Mouse (Mus musculus) megakaryocyte, embryonic 14.5 days (primary cell): ENCODE data around the gene Taok2. TPM values are rescaled to one million over a fixed set of nuclear protein-coding genes. Genes with fewer than 3 reads are reported as not detected.
A peak's percentile ranks its signal among the peaks of the same experiment; 100 is the strongest.

Experiments used
- H3K27me3 ChIP-seq: replicated peaks from 2 replicates; pipeline ENCODE3; 2012; ENCODE audit warnings: inconsistent platforms
- H3K36me3 ChIP-seq: replicated peaks from 2 replicates; pipeline ENCODE3; 2012; ENCODE audit warnings: low read length, inconsistent platforms, mixed read lengths
- H3K4me1 ChIP-seq: 2 replicates; pipeline ENCODE4 v1.6.1; 2012; ENCODE audit warnings: inconsistent platforms
- H3K4me3 ChIP-seq: replicated peaks from 2 replicates; pipeline ENCODE3; 2012; ENCODE audit warnings: moderate library complexity, mild to moderate bottlenecking, inconsistent platforms
- H3K9me3 ChIP-seq: 2 replicates; pipeline ENCODE4 v1.6.1; 2012; ENCODE audit warnings: inconsistent platforms
- FLI1 ChIP-seq: IDR thresholded peaks from 2 replicates; pipeline ENCODE4 v1.6.1; 2012; ENCODE audit warnings: low read length, inconsistent platforms, mixed read lengths
- GATA1 ChIP-seq: IDR thresholded peaks from 3 replicates; pipeline ENCODE4 v1.6.1; 2012; ENCODE audit warnings: mixed read lengths, low read length, inconsistent platforms, borderline replicate concordance
- polyA plus RNA-seq: library from polyadenylated mRNA; stranded (reverse); fragments of >175 nt; gene quantifications from 2 replicates; pipeline ENCODE4 v1.2.3, GENCODE M21; 2012; ENCODE audit warnings: low replicate concordance; ENCODE audit not compliant: insufficient read depth

Gene Taok2
- polyA plus RNA-seq, 1 experiment, result 159 TPM

DNA sequence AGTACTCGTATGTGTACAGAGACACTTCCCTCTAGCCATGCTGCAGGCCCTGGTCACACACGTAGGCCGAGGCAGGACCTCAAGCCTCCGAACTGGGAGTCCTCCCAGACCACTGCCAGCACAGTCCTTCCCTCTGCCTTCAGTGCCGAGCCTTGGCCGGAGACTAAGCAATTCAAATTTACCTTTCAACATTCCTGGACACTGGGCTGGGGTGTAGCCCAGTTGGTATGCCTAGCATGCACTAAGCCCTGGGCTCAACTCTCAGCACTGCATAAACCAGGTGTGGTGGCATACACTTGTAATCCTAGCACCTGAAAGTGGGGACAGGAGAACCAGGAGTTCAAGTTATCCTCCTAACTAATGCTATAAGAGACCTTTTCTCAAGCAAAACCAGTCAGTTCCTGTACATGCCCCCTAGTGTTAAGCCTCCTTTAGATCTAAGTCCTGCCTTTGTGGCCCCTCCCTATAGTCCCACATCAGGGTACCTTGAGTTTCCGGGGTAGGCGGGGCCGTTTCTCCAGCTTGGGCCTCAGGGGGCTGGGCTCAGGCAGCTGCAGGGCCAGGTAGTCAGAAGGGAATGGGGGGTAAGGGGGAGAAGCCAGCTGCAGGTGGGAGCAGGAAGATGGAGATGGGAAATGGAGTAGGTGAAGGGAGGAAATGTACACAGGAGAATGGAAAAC is 27.6 kb downstream of the Taok2 start:
- Histone ChIP-seq H3K9me3 (no peaks in the 10 kb centered on the region), H3K36me3 (peaks cover 89% of the 10 kb centered on the region), H3K4me1 (peaks cover 32% of the 10 kb centered on the region), H3K4me3 (no peak overlapping the region), H3K27me3 (no peaks in the 10 kb centered on the region)
- no peak for TF ChIP-seq GATA1
- TF ChIP-seq FLI1, result no peak

DNA sequence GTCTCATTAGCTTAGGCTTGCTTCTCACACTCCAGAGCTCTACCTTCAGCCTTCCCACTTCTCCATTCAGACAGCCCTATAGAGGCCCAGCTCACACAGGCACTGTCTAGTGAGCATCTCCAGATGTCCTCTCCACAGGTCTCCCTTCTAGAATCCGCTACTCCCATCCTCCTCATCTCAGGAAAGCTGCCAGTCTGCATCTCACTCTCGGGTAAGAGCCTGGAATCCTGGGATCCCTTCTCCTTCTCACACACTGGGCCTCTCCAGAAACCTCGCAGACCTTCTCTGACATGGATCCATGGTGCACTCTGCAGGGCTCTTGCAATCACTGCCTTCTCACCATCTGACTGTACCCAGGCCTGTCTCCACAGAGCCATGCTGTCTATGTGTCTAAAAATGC is 28.9 kb downstream of the Taok2 start:
- TF ChIP-seq GATA1, result no peak
- no peak for TF ChIP-seq FLI1
- peaks cover 99% of the 10 kb centered on the region for H3K36me3 ChIP-seq
- H3K9me3 ChIP-seq, result no peaks in the 10 kb centered on the region
- no peak overlapping the region for H3K4me3 ChIP-seq
- H3K4me1 ChIP-seq, result peaks cover 25% of the 10 kb centered on the region
- no peaks in the 10 kb centered on the region for H3K27me3 ChIP-seq

DNA sequence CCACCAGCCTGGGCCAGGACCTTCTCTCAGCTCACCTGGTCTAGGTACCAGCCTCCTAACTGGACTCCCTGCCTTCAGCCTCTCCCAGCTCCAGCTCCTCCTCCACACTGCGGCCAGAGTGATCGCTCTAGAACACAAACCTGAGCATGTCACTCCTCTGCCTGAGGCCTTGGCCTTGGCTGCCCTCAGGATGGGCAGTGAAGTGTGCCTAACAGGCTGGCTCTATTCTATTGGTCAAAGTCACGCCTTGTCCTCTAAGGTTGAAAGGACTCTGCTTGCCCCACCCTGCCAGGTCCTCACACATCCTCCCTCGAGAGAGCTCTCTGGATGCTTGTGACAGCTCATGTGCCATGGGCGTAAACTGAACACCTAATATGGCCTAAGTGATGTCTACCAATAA is 31.0 kb downstream of the Taok2 start:
- no peak for TF ChIP-seq FLI1
- Histone ChIP-seq H3K4me1 (peaks cover 23% of the 10 kb centered on the region), H3K9me3 (no peaks in the 10 kb centered on the region), H3K4me3 (no peak overlapping the region), H3K36me3 (peaks cover 78% of the 10 kb centered on the region), H3K27me3 (peaks cover 21% of the 10 kb centered on the region)

DNA sequence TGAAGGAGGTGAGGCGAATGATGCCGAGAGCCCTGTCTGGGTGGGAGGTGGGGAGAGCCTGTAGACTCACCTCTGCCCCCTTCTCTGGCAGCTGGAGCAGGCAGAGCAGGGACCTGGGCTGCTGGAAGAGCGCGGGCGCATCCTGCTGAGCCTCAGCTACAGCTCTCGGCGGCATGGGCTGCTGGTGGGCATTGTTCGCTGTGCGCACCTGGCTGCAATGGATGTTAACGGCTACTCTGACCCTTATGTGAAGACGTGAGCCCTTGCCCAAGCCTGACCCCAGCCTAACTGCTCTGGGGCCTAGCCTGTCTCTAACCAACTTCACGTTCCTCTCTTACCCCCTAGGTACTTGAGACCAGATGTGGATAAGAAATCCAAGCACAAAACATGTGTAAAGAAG is 33.3 kb downstream of the Taok2 start:
- no peak for TF ChIP-seq FLI1
- TF ChIP-seq GATA1, result no peak
- Histone ChIP-seq H3K36me3 (peaks cover 55% of the 10 kb centered on the region), H3K4me3 (no peak overlapping the region), H3K4me1 (peaks cover 26% of the 10 kb centered on the region), H3K27me3 (peaks cover 43% of the 10 kb centered on the region), H3K9me3 (no peaks in the 10 kb centered on the region; the same call in 1 of the 2 replicates)

- no peak overlapping the region for H3K4me3 ChIP-seq
- H3K27me3 ChIP-seq, result peaks cover 52% of the 10 kb centered on the region
- peaks cover 45% of the 10 kb centered on the region for H3K36me3 ChIP-seq
- peaks cover 7% of the 10 kb centered on the region for H3K9me3 ChIP-seq
- peaks cover 20% of the 10 kb centered on the region for H3K4me1 ChIP-seq
- TF ChIP-seq GATA1 (no peak), FLI1 (no peak)
Observed at GRCm38 (mm10) chr7:126850161-126850560, 34.3 kb downstream of the Taok2 start.

DNA sequence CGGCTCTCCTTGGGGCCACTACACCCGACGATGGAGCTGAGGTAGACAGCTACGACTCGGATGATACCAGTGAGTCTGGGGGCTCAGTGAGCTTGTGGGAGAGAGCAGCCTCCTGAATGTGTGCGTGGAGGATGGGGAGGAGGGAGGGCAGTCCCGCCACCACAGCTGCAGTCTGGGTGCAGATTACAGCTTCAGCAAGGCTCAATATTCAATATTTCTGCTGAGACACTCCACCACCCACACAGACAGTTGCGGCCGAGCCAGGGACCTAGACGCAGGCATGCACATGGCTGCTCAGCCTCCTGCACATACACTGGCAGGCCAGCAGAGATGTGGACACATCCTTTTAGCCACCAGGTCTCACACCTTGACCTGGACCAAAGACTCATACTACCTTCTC is 35.7 kb downstream of the Taok2 start:
- Histone ChIP-seq H3K4me3 (no peak overlapping the region), H3K4me1 (peaks cover 20% of the 10 kb centered on the region), H3K9me3 (peaks cover 7% of the 10 kb centered on the region), H3K27me3 (peaks cover 63% of the 10 kb centered on the region), H3K36me3 (peaks cover 31% of the 10 kb centered on the region)
- TF ChIP-seq GATA1 (no peak), FLI1 (no peak)

GRCm38 (mm10) chr7:126847421-126848398 is 36.8 kb downstream of the Taok2 start:
- peaks cover 72% of the 10 kb centered on the region for H3K27me3 ChIP-seq
- peaks cover 20% of the 10 kb centered on the region for H3K4me1 ChIP-seq
- peak overlapping the region; percentile 89 for H3K4me3 ChIP-seq
- TF ChIP-seq FLI1 (no peak), GATA1 (no peak)
- H3K9me3 ChIP-seq, result peaks cover 7% of the 10 kb centered on the region
- peaks cover 21% of the 10 kb centered on the region for H3K36me3 ChIP-seq

DNA sequence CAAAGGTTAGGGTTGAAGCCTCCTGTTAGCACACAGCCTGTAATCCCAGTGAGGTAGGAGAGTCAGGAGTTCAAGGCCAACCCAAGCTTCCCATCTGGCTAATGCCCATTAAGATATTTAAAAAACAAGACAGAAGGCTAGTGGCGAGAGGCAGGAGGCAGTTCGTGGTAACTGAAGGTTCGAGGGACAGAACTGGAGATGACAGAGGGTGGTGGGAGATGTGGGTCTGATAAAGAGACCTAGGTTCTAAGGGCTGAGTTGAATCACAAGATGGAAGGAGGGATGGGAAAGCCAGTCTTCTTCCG is 37.4 kb downstream of the Taok2 start, which contains the start of gene Doc2a:
Gene Doc2a (plus strand): TSS at position 301 of the 305 bp plus-strand sequence.
- Histone ChIP-seq H3K4me3 (peak within 1 kb of the TSS; percentile 89), H3K9me3 (peaks cover 9% of the 10 kb centered on the region), H3K4me1 (peaks cover 20% of the 10 kb centered on the region), H3K36me3 (peaks cover 14% of the 10 kb centered on the region), H3K27me3 (peaks cover 78% of the 10 kb centered on the region)
- no peak for TF ChIP-seq GATA1
- TF ChIP-seq FLI1, result no peak

DNA sequence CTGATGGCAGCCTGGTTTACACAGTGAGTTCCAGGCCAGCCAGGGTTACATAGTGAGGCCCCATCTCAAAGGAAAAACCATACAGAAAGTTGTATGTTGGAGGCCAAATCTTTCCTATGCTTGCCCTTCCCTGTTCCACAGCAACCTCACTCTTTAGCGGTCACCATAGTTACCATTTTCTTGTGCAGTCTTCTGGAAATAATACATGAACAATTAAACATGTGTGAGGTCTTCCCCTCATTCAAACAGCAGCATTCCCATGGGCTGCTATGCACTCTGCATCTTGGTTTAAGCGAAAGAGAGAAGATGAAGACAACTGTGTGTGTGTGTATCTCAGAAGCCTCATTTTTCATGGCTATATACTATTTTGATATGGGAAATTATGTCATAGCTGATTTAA is 39.0 kb downstream of the Taok2 start:
- Histone ChIP-seq H3K36me3 (no peaks in the 10 kb centered on the region), H3K9me3 (peaks cover 20% of the 10 kb centered on the region), H3K27me3 (peaks cover 84% of the 10 kb centered on the region), H3K4me1 (peaks cover 20% of the 10 kb centered on the region), H3K4me3 (no peak overlapping the region)
- TF ChIP-seq GATA1, result no peak

DNA sequence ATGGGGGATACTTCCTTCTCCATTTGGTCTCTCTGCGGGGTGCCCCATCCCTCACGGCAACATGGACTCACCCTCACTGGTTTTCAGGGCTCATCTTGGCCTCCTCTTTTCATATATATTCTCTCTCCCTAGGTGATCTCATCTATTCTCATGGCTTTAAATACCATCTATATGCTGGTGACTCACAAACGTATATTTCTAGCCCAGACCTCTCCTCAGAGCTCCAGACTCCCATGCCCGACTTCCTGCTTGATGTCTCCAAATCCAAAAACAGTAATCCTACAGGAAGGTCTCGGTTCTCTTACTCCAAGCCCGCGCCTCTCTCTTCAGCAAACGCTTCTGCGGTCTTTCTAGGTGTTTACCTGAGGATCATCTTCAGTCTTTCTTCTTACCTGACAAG is 41.2 kb downstream of the Taok2 start:
- H3K36me3 ChIP-seq, result no peaks in the 10 kb centered on the region
- TF ChIP-seq GATA1, result no peak
- no peak for TF ChIP-seq FLI1
- peaks cover 20% of the 10 kb centered on the region for H3K9me3 ChIP-seq
- H3K4me1 ChIP-seq, result peaks cover 12% of the 10 kb centered on the region
- peaks cover 61% of the 10 kb centered on the region for H3K27me3 ChIP-seq
- no peak overlapping the region for H3K4me3 ChIP-seq
